Mouse (Mus musculus): ENCODE data around the gene Bcorl1.
"Not testable (repeated sequence)": the region's sequence is repeated elsewhere in the genome, so short reads cannot be mapped to it uniquely, and the experiment has no call there.

Gene Bcorl1

GRCm38 (mm10) chrX:48399994-48400393 lies 58.8 kb downstream of the Bcorl1 start:
- no peak for DNase-seq (ENCODE audit: low spot score)

GRCm38 (mm10) chrX:48405141-48405540 lies 64.0 kb downstream of the Bcorl1 start:
- peak; percentile 33 for DNase-seq (ENCODE audit: low spot score)

GRCm38 (mm10) chrX:48409611-48410387 lies 68.6 kb downstream of the Bcorl1 start:
- peak; percentile 85 for DNase-seq (ENCODE audit: low spot score)

GRCm38 (mm10) chrX:48410388-48410776 lies 69.2 kb downstream of the Bcorl1 start:
- no peak for DNase-seq (ENCODE audit: low spot score)

GRCm38 (mm10) chrX:48412629-48413028 lies 71.5 kb downstream of the Bcorl1 start:
- no peak for DNase-seq (ENCODE audit: low spot score)

- no peak for DNase-seq (ENCODE audit: low spot score)
These were observed 73.1 kb downstream of the Bcorl1 start for GRCm38 (mm10) chrX:48414291-48414690.

GRCm38 (mm10) chrX:48418417-48418816 lies 77.3 kb downstream of the Bcorl1 start:
- no peak for DNase-seq (ENCODE audit: low spot score)

- peak; percentile 82 for DNase-seq (ENCODE audit: low spot score)
These were observed 81.8 kb downstream of the Bcorl1 start for GRCm38 (mm10) chrX:48422986-48423385.

GRCm38 (mm10) chrX:48423671-48424070 lies 82.5 kb downstream of the Bcorl1 start:
- no peak for DNase-seq (ENCODE audit: low spot score)

GRCm38 (mm10) chrX:48424583-48424982 lies 83.4 kb downstream of the Bcorl1 start:
- DNase-seq (ENCODE audit: low spot score): no peak

GRCm38 (mm10) chrX:48425280-48425679 lies 84.1 kb downstream of the Bcorl1 start:
- DNase-seq (ENCODE audit: low spot score): no peak

GRCm38 (mm10) chrX:48428241-48428640 lies 87.1 kb downstream of the Bcorl1 start:
- no peak for DNase-seq (ENCODE audit: low spot score)

- DNase-seq (ENCODE audit: low spot score): no peak
These were observed 87.5 kb downstream of the Bcorl1 start for GRCm38 (mm10) chrX:48428642-48429041.

GRCm38 (mm10) chrX:48429100-48429499 lies 87.9 kb downstream of the Bcorl1 start:
- no peak for DNase-seq (ENCODE audit: low spot score)

GRCm38 (mm10) chrX:48429538-48429937 lies 88.4 kb downstream of the Bcorl1 start:
- no peak for DNase-seq (ENCODE audit: low spot score)

GRCm38 (mm10) chrX:48432599-48433526 lies 91.7 kb downstream of the Bcorl1 start:
- DNase-seq (ENCODE audit: low spot score): no peak

- DNase-seq (ENCODE audit: low spot score): no peak
These were observed 92.4 kb downstream of the Bcorl1 start for GRCm38 (mm10) chrX:48433527-48433899.

GRCm38 (mm10) chrX:48434251-48434650 lies 93.1 kb downstream of the Bcorl1 start:
- no peak for DNase-seq (ENCODE audit: low spot score)

GRCm38 (mm10) chrX:48435477-48435900 lies 94.3 kb downstream of the Bcorl1 start:
- no peak for DNase-seq (ENCODE audit: low spot score)

GRCm38 (mm10) chrX:48436082-48436481 lies 94.9 kb downstream of the Bcorl1 start:
- not testable (repeated sequence) for DNase-seq (ENCODE audit: low spot score)

GRCm38 (mm10) chrX:48439036-48439435 lies 97.9 kb downstream of the Bcorl1 start:
- no peak for DNase-seq (ENCODE audit: low spot score)

- no peak for DNase-seq (ENCODE audit: low spot score)
These were observed 100.4 kb downstream of the Bcorl1 start for GRCm38 (mm10) chrX:48441548-48441947.

GRCm38 (mm10) chrX:48441954-48442353 lies 100.8 kb downstream of the Bcorl1 start:
- DNase-seq (ENCODE audit: low spot score): no peak

Measured in embryo, embryonic 10 days (tissue).